Mouse (Mus musculus): Measurements from ENCODE around the gene Olfr502.
"Not testable (repeated sequence)": the region's sequence is repeated elsewhere in the genome, so short reads cannot be mapped to it uniquely, and the experiment has no call there.

Gene Olfr502

DNA sequence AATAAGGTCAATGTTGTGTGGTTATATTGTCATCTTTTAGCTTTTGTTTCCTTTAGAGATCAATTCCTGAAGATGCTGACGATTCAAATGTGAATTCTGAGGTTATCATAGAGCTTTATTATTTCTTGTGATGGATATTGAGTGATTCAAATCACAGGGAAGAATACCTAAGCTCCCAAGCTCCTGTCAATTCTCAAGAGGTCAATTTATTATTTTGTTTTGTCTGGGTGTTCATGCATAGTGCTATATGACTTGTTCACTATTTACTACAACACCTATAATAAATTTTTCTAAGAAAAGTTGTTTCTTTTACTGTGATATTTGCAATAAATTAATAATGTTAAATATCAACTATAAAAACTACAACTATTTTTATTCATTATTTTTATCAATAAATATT, at the start of gene Olfr502:
Olfr502 (minus strand) TSS at position 101 of the 400 bp plus-strand sequence.
- no peak for DNase-seq

DNA sequence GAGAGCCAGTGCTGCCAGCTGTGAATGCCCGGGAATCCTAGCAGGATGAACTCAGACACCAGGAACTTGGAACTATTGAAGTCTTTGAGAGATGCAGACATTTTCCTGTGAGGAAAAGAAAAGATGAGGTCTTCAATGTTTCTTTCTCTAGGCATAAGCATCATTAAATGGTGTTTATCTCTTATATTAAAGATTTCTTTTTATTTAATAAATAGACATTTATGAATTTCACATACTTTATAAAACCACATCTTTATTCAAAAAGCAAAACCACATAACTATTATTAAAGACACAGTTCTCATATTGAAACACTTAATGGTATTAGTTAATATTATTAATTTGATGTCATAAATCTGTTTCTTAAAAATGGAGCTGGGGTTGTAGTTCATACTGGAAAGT, 40.8 kb upstream of the Olfr502 start, which contains the start of gene Olfr504:
Olfr504 (minus strand) TSS at position 101 of the 400 bp plus-strand sequence.
- DNase-seq = no peak

DNA sequence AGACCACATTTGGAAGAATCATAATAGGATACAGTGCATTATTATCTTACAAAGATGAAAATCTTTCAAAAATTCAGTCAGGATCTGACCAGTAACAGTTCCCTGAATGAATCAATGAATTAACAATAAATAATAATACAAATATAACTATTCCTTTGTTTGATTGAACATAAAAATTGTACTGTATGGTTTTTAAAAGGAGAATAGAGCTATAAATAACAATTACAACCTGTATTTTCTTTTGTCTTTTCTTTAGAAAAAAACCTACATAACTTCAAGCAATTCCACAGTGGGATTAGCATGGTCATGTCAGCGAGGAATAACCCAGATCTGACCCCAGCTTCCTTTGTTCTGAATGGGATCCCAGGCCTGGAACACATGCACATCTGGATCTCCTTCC, 19.4 kb upstream of the Olfr502 start, which contains the start of gene Olfr503:
Olfr503 (plus strand) TSS at position 301 of the 400 bp plus-strand sequence.
- not testable (repeated sequence) for DNase-seq

DNA sequence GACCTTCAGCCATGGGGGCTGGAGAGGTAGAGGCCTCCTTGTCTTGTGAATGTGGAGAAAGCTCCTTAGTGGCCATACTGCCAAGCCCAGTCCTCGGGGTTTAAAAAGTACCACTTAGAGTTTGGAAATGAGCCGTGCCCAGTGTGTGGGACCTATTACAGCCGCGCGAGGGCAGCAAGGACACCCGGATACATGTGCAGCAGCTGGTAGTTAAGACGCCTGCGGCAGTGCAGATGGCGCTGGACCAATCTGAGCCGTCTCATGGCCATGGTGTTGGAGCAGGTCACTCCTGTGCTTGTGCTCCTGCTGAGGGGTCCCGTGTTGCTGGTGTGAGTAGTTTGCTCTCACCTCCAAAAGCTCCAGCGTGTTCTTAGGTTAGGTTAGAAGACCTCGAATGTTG, 17.6 kb upstream of the Olfr502 start:
- DNase-seq = no peak
